Mouse (Mus musculus): ENCODE measurements around the gene Crebbp. TPM values are rescaled to one million over a fixed set of nuclear protein-coding genes. Genes with fewer than 3 reads are reported as not detected.

Gene Crebbp
- polyA plus RNA-seq, 1 experiment from 2014 or later: 36.4 TPM

- Histone ChIP-seq H3K36me3 (no peaks in the 10 kb centered on the region), H3K4me2 (peak overlapping the region; percentile 84; the same call in 1 of the 2 replicates), H3K4me3 (no peak overlapping the region), H3K4me1 (replicated peaks) (peaks cover 52% of the 10 kb centered on the region), H3K27me3 (no peaks in the 10 kb centered on the region), H3K9ac (no peak overlapping the region), H3K27ac (replicated peaks) (no peak overlapping the region), H3K9me3 (no peaks in the 10 kb centered on the region)
- WGBS: 84% methylated on average over 1 of the region's 1 CpGs
- no peak for ATAC-seq (ENCODE audit: low FRiP score, low read depth)
Measured at GRCm38 (mm10) chr16:4210290-4210689, 3.5 kb downstream of the Crebbp start.

GRCm38 (mm10) chr16:4203592-4203991, 10.2 kb downstream of the Crebbp start:
- H3K27me3 ChIP-seq: no peaks in the 10 kb centered on the region
- H3K36me3 ChIP-seq: no peaks in the 10 kb centered on the region
- no peaks in the 10 kb centered on the region for H3K9me3 ChIP-seq
- no peak overlapping the region for H3K4me2 ChIP-seq
- peaks cover 37% of the 10 kb centered on the region for H3K4me1 ChIP-seq (replicated peaks)
- ATAC-seq (ENCODE audit: low FRiP score, low read depth): no peak
- no peak overlapping the region for H3K9ac ChIP-seq
- H3K4me3 ChIP-seq: no peak overlapping the region
- H3K27ac ChIP-seq (replicated peaks): no peak overlapping the region
- WGBS: 97% methylated on average over 1 of the region's 1 CpGs

GRCm38 (mm10) chr16:4199995-4200394, 13.8 kb downstream of the Crebbp start:
- Histone ChIP-seq H3K27me3 (no peaks in the 10 kb centered on the region), H3K27ac (replicated peaks) (no peak overlapping the region), H3K4me2 (no peak overlapping the region), H3K9ac (no peak overlapping the region), H3K4me1 (replicated peaks) (peaks cover 24% of the 10 kb centered on the region), H3K36me3 (no peaks in the 10 kb centered on the region), H3K9me3 (no peaks in the 10 kb centered on the region), H3K4me3 (no peak overlapping the region)
- 46% methylated on average over 1 of the region's 1 CpGs for WGBS
- ATAC-seq (ENCODE audit: low FRiP score, low read depth): no peak

- 48% methylated on average over 2 of the region's 2 CpGs for WGBS
- Histone ChIP-seq H3K4me2 (no peak overlapping the region), H3K9ac (no peak overlapping the region), H3K4me3 (no peak overlapping the region), H3K36me3 (no peaks in the 10 kb centered on the region), H3K9me3 (no peaks in the 10 kb centered on the region), H3K27me3 (no peaks in the 10 kb centered on the region), H3K27ac (replicated peaks) (no peak overlapping the region), H3K4me1 (replicated peaks) (peaks cover 24% of the 10 kb centered on the region)
- no peak for ATAC-seq (ENCODE audit: low FRiP score, low read depth)
Measured at GRCm38 (mm10) chr16:4199566-4199965, 14.2 kb downstream of the Crebbp start.

- Histone ChIP-seq H3K27ac (replicated peaks) (no peak overlapping the region), H3K36me3 (no peaks in the 10 kb centered on the region), H3K4me1 (replicated peaks) (peaks cover 24% of the 10 kb centered on the region), H3K9ac (no peak overlapping the region), H3K27me3 (no peaks in the 10 kb centered on the region), H3K4me3 (no peak overlapping the region), H3K4me2 (no peak overlapping the region), H3K9me3 (no peaks in the 10 kb centered on the region)
- ATAC-seq (ENCODE audit: low FRiP score, low read depth): peak; percentile 32; the same call in 1 of the 2 replicates
- 85% methylated on average over 4 of the region's 4 CpGs for WGBS
Measured at GRCm38 (mm10) chr16:4198004-4198403, 15.8 kb downstream of the Crebbp start.

- no peak overlapping the region for H3K4me3 ChIP-seq
- no peak overlapping the region for H3K4me2 ChIP-seq
- H3K27ac ChIP-seq (replicated peaks): no peak overlapping the region
- no peak overlapping the region for H3K9ac ChIP-seq
- 0 out of 2 replicates have a peak, but pooled peaks cover 11% of the 10 kb centered on the region for H3K4me1 ChIP-seq (replicated peaks)
- 84% methylated on average over 1 of the region's 1 CpGs for WGBS
- H3K27me3 ChIP-seq: no peaks in the 10 kb centered on the region
- ATAC-seq (ENCODE audit: low FRiP score, low read depth): no peak
- H3K9me3 ChIP-seq: no peaks in the 10 kb centered on the region
- no peaks in the 10 kb centered on the region for H3K36me3 ChIP-seq
Measured at GRCm38 (mm10) chr16:4190166-4190565, 23.6 kb downstream of the Crebbp start.

GRCm38 (mm10) chr16:4175134-4175533, 38.7 kb downstream of the Crebbp start:
- Histone ChIP-seq H3K9me3 (no peaks in the 10 kb centered on the region), H3K4me3 (no peak overlapping the region), H3K27ac (replicated peaks) (no peak overlapping the region), H3K4me1 (replicated peaks) (no peaks in the 10 kb centered on the region), H3K36me3 (peaks cover 16% of the 10 kb centered on the region), H3K27me3 (no peaks in the 10 kb centered on the region), H3K9ac (no peak overlapping the region), H3K4me2 (no peak overlapping the region)
- no peak for ATAC-seq (ENCODE audit: low FRiP score, low read depth)
- 96% methylated on average over 3 of the region's 3 CpGs for WGBS

- Histone ChIP-seq H3K4me1 (replicated peaks) (no peaks in the 10 kb centered on the region), H3K4me3 (no peak overlapping the region), H3K9me3 (no peaks in the 10 kb centered on the region), H3K27ac (replicated peaks) (no peak overlapping the region), H3K36me3 (peaks cover 9% of the 10 kb centered on the region; the same call in 1 of the 2 replicates), H3K4me2 (no peak overlapping the region), H3K9ac (no peak overlapping the region), H3K27me3 (no peaks in the 10 kb centered on the region)
- no peak for ATAC-seq (ENCODE audit: low FRiP score, low read depth)
- WGBS: 77% methylated on average over 3 of the region's 3 CpGs
Measured at GRCm38 (mm10) chr16:4169530-4169929, 44.3 kb downstream of the Crebbp start.

- ATAC-seq (ENCODE audit: low FRiP score, low read depth): no peak
- 98% methylated on average over 1 of the region's 1 CpGs for WGBS
- Histone ChIP-seq H3K4me2 (no peak overlapping the region), H3K4me3 (no peak overlapping the region), H3K4me1 (replicated peaks) (no peaks in the 10 kb centered on the region), H3K9me3 (no peaks in the 10 kb centered on the region), H3K9ac (no peak overlapping the region), H3K27ac (replicated peaks) (no peak overlapping the region), H3K27me3 (no peaks in the 10 kb centered on the region), H3K36me3 (peaks cover 9% of the 10 kb centered on the region; the same call in 1 of the 2 replicates)
Measured at GRCm38 (mm10) chr16:4168476-4168875, 45.3 kb downstream of the Crebbp start.

GRCm38 (mm10) chr16:4160898-4161247, 52.9 kb downstream of the Crebbp start:
- Histone ChIP-seq H3K4me1 (replicated peaks) (peaks cover 31% of the 10 kb centered on the region), H3K36me3 (no peaks in the 10 kb centered on the region), H3K27ac (replicated peaks) (0 out of 2 replicates have a peak overlapping the region, but pooled peaks have one; percentile 3), H3K9me3 (no peaks in the 10 kb centered on the region), H3K4me2 (no peak overlapping the region), H3K4me3 (no peak overlapping the region), H3K27me3 (no peaks in the 10 kb centered on the region), H3K9ac (no peak overlapping the region)
- ATAC-seq (ENCODE audit: low FRiP score, low read depth): peak; percentile 30; the same call in 1 of the 2 replicates

- Histone ChIP-seq H3K4me2 (no peak overlapping the region), H3K9me3 (no peaks in the 10 kb centered on the region), H3K27ac (replicated peaks) (0 out of 2 replicates have a peak overlapping the region, but pooled peaks have one; percentile 3), H3K9ac (no peak overlapping the region), H3K27me3 (no peaks in the 10 kb centered on the region), H3K36me3 (no peaks in the 10 kb centered on the region), H3K4me1 (replicated peaks) (peaks cover 36% of the 10 kb centered on the region), H3K4me3 (no peak overlapping the region)
- 84% methylated on average over 4 of the region's 4 CpGs for WGBS
- ATAC-seq (ENCODE audit: low FRiP score, low read depth): peak; percentile 68; the same call in 1 of the 2 replicates
Measured at GRCm38 (mm10) chr16:4160246-4160897, 53.4 kb downstream of the Crebbp start.

- H3K4me3 ChIP-seq: no peak overlapping the region
- no peaks in the 10 kb centered on the region for H3K9me3 ChIP-seq
- no peak for ATAC-seq (ENCODE audit: low FRiP score, low read depth)
- H3K4me1 ChIP-seq (replicated peaks): peaks cover 20% of the 10 kb centered on the region
- no peak overlapping the region for H3K9ac ChIP-seq
- H3K4me2 ChIP-seq: no peak overlapping the region
- no peak overlapping the region for H3K27ac ChIP-seq (replicated peaks)
- H3K27me3 ChIP-seq: no peaks in the 10 kb centered on the region
- WGBS: 96% methylated on average over 1 of the region's 1 CpGs
- no peaks in the 10 kb centered on the region for H3K36me3 ChIP-seq
Measured at GRCm38 (mm10) chr16:4153121-4153520, 60.7 kb downstream of the Crebbp start.

- Histone ChIP-seq H3K4me2 (no peak overlapping the region), H3K27ac (replicated peaks) (no peak overlapping the region), H3K27me3 (no peaks in the 10 kb centered on the region), H3K36me3 (peaks cover 20% of the 10 kb centered on the region; the same call in 1 of the 2 replicates), H3K4me3 (no peak overlapping the region), H3K9me3 (no peaks in the 10 kb centered on the region), H3K9ac (no peak overlapping the region), H3K4me1 (replicated peaks) (0 out of 2 replicates have a peak, but pooled peaks cover 4% of the 10 kb centered on the region)
- no peak for ATAC-seq (ENCODE audit: low FRiP score, low read depth)
- WGBS: 70% methylated on average over 6 of the region's 6 CpGs
Measured at GRCm38 (mm10) chr16:4138541-4138940, 75.3 kb downstream of the Crebbp start.
